ENCODE assay signal across 8 mouse cellular contexts in the genomic region with DNA sequence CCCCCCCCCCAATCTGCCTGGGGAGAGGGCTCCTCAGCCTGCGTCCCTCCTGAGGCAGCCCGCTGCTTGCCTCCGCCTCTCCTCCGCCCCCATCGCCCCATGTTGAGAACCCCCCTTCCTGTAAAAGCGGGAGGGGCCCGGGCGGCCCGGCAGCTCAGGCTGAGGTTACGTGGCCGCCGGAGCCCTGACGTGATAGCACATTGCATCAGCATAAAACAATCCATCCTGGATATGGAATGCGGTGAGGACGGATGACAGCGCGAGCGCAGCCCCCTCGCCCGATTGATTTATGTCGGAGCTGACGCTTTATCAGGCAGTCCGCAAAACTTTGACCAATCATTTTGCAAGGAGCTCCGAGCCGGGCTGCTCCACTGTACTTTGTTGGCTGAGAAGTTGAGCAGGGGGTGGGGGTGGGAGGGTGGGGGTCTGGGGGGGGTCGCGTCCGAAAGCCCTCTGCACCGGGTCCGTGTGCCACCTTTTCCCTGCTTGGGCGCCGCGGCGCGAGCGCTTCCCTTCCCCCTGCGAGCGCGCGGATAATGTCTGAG. TPM values are rescaled to one million over a fixed set of nuclear protein-coding genes. Genes with fewer than 3 reads are reported as not detected.
DNase-seq lines count a peak whose midpoint lies in the region; ATAC-seq and TF ChIP-seq lines count a peak whose summit lies in the region.
"Had no signal": no experiment of that assay in that cellular context is flagged by ENCODE, and none has a peak within 500 bp of the region (broad histone marks: within the 10 kb centered on the region; RNA-seq: fewer than 3 reads in every experiment).

A gene (plus strand): TSS at position 462 of the 545 bp plus-strand sequence.

- no peaks in the 10 kb centered on the region for H3K36me3 ChIP-seq in spleen, adult 2 months (ENCODE audit: control insufficient read depth, insufficient read depth, low read length)
- H3K36me3 ChIP-seq in limb, embryonic 11.5 days (ENCODE audit: control insufficient read depth, insufficient read depth, low read length) = no peaks in the 10 kb centered on the region

- 2% methylated on average over 40 of the region's 40 CpGs for WGBS in spleen, adult 2 months
- WGBS in limb, embryonic 11.5 days = under 1% methylated on average over 39 of the region's 40 CpGs

- TF ChIP-seq CTCF in spleen, adult 2 months (IDR thresholded peaks at IDR 0.05; ENCODE audit: extremely low read depth, insufficient read depth, insufficient read length, insufficient replicate concordance) = no peak

- H3K4me3 ChIP-seq in spleen, adult 2 months (ENCODE audit: extremely low read depth, insufficient read depth, insufficient read length) = peak within 1 kb of the TSS; percentile 30; the same call in 1 of the 2 replicates
- peak within 1 kb of the TSS; percentile 22 for H3K4me3 ChIP-seq in limb, embryonic 11.5 days (ENCODE audit: low read depth, low read length)

- H3K9ac ChIP-seq in limb, embryonic 11.5 days (ENCODE audit: low read length) = 0 out of 2 replicates have a peak within 1 kb of the TSS, but pooled peaks have one; percentile 22

- H3K4me2 ChIP-seq in limb, embryonic 11.5 days (ENCODE audit: low read depth, severe bottlenecking) = peak within 1 kb of the TSS; percentile 41

- no peak for ATAC-seq in limb, embryonic 11.5 days (ENCODE audit: insufficient number of reproducible peaks, low FRiP score, low TSS enrichment, low read depth)
- ATAC-seq in cerebellum, adult (ENCODE audit: insufficient number of reproducible peaks, low FRiP score, low TSS enrichment) = no peak

- H3K9me3 ChIP-seq in limb, embryonic 11.5 days (ENCODE audit: control insufficient read depth, low read length) = no peaks in the 10 kb centered on the region

- no peak for DNase-seq in spleen, adult 2 months (ENCODE audit: low read depth in 1 of 2, low spot score in 2 of 2)
- DNase-seq in spleen, postnatal 10 days (ENCODE audit: low spot score in 2 of 2) = no peak
- DNase-seq in gonadal fat pad, adult 2 months (ENCODE audit: low read depth) = no peak
- peak; percentile 74 for DNase-seq in limb, embryonic 11.5 days (ENCODE audit: low spot score)
- no peak for DNase-seq in thymus, adult 18-20 months
- DNase-seq in left cerebral cortex, adult 11 months (ENCODE audit: low spot score) = no peak

- peaks cover 38% of the 10 kb centered on the region for H3K27me3 ChIP-seq in spleen, adult 2 months (ENCODE audit: control insufficient read depth, insufficient read depth, low read length)
- peaks cover 89% of the 10 kb centered on the region for H3K27me3 ChIP-seq in limb, embryonic 11.5 days (ENCODE audit: control insufficient read depth, insufficient read depth, low read length)

- no peak for TF ChIP-seq POLR2A in spleen, adult 2 months (IDR thresholded peaks at IDR 0.05; ENCODE audit: low read depth, low read length)

- no peak within 1 kb of the TSS for H3K27ac ChIP-seq in spleen, adult 2 months (ENCODE audit: insufficient read depth, low read length)
- H3K27ac ChIP-seq in limb, embryonic 11.5 days (replicated peaks; ENCODE audit: low read depth, low read length) = no peak within 1 kb of the TSS; the same call in 1 of the 2 replicates

- H3K4me1 ChIP-seq in spleen, adult 2 months (ENCODE audit: control insufficient read depth, insufficient read depth, insufficient read length) = peaks cover 2% of the 10 kb centered on the region
- H3K4me1 ChIP-seq in limb, embryonic 11.5 days (ENCODE audit: control insufficient read depth, insufficient read depth, low read length) = peaks cover 21% of the 10 kb centered on the region

RNA-seq across cellular contexts. Expression of the gene that starts here (rescaled TPM):
- polyA plus RNA-seq in spleen, adult 2 months (2012; rRNA removed) = 0.26 and 0.27 TPM in 2 replicates
- 27.8 and 31.5 TPM in 2 replicates for polyA plus RNA-seq in gonadal fat pad, adult 2 months (2012; rRNA removed)
- 1.7 and 1.8 TPM in 2 replicates for polyA plus RNA-seq in limb, embryonic 11.5 days (2014; fragmentation: Nextera tagmentation; extraction: Ambion mirVana)
- polyA plus RNA-seq: cortical plate, adult 2 months had no signal

Comparison
In these comparisons a context has a peak if more than half of its experiments do, and no peak if none do; other contexts are left out.
1. RNA of the gene that starts here (polyA plus RNA-seq): 27.8 to 31.5 TPM in gonadal fat pad, adult 2 months; 1.7 to 1.8 TPM in limb, embryonic 11.5 days and 0.26 to 0.27 TPM in spleen, adult 2 months; every median in the first group is over 10 times any median in the second.